Mouse (Mus musculus) liver, embryonic 14.5 days (tissue): ENCODE measurements around the gene B4galt4.

ENCODE experiments used
- CTCF ChIP-seq: IDR thresholded peaks from 2 replicates; pipeline ENCODE4 v1.5.1; 2016; ENCODE audit warnings: antibody characterized with exemption, low read depth, control low read depth
- EP300 ChIP-seq: IDR thresholded peaks from 2 replicates; pipeline ENCODE4 v1.6.1; 2016; ENCODE audit warnings: antibody characterized with exemption, low read depth

DNA sequence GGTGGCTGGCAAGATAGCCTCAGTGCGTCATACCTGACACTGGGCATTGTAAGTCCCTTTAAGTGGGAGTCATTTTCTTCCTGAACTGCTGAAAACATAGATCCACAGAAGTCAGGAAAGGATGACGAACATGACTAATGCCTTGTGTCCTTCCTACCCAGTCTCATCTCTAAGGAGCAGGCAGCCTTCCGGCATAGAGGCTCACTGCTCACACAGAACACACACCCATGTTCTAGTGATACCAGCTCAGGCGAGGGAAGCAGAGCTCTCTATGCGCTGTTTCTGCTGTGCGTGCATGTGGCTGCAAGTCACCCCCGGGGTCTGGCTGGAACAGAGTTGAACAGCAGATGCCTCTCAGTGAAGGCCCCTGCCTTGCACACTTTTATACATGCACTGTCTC lies 43.2 kb downstream of the B4galt4 start:
- no peak for TF ChIP-seq CTCF
- TF ChIP-seq EP300, result no peak
